Mouse (Mus musculus) T-cell, adult 2 months (primary cell): Measurements from ENCODE around the gene Pgbd5.
"Not testable (repeated sequence)": the region's sequence is repeated elsewhere in the genome, so short reads cannot be mapped to it uniquely, and the experiment has no call there.

Experiments used
- DNase-seq: peaks from one replicate; pipeline ENCODE4 v3.0.0; 2022; ENCODE audit warnings: low spot score

The Pgbd5 gene

DNA sequence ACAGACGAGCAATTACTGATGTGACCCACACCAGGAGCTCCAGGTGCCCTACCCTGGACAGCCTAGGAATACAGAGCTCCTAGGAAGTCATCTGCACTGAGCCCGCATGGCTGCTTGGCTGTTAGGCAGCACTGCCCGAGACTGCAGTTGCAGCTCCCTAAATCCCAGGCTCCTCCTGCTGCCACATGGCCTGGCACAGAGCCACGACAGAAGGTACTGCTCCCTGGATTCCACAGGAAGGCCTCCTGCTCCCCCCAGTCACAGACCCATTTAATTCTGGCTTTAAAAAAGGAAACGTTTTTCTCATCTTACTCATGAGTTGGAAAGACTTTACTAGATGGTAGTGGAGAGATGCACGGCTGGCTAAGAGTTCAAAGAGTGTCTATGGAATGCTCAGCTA is 10.0 kb downstream of the Pgbd5 start:
- no peak for DNase-seq

- not testable (repeated sequence) for DNase-seq
Measured at GRCm38 (mm10) chr8:124428721-124429120, 10.7 kb downstream of the Pgbd5 start.

GRCm38 (mm10) chr8:124421413-124421812 is 18.0 kb downstream of the Pgbd5 start:
- no peak for DNase-seq

GRCm38 (mm10) chr8:124418927-124419326 is 20.5 kb downstream of the Pgbd5 start:
- no peak for DNase-seq

DNA sequence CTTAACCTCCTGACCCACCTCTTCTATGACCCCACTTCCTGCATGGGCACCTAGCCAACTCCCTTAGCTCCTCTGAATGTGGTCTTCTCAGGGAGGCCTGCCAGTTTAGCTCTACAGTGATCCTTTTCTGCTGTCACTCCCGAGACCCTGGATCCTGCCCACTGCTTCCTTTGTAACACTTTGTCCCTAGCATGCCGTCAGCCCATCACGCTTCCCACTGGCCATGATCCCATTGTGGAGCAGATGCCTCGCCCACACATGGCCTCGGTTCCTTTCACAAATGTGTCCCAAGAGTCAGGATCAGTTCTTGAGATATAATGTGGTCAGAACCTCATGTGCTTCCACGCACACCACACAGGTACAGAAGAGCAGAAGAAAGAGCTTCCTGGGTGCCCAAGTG is 21.3 kb downstream of the Pgbd5 start:
- no peak for DNase-seq

DNA sequence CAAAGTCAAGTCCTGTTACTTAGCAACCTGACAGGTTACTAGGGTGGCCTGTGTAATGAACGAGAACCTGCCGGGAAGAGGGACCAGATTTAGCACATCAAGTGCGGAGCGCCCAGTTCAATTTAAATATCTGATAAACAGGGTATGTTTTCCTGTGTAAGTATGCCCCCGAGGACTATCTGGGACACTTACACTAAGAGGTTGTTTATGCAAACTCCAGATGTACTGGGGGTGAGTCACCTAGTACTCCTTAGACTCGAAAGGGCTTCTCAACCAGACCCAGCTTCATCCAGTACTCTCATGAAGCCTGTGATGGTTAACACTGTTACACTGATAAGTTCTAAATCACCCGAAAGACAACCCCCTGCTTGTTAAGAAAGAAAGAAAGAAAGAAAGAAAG is 22.8 kb downstream of the Pgbd5 start:
- DNase-seq: no peak

DNA sequence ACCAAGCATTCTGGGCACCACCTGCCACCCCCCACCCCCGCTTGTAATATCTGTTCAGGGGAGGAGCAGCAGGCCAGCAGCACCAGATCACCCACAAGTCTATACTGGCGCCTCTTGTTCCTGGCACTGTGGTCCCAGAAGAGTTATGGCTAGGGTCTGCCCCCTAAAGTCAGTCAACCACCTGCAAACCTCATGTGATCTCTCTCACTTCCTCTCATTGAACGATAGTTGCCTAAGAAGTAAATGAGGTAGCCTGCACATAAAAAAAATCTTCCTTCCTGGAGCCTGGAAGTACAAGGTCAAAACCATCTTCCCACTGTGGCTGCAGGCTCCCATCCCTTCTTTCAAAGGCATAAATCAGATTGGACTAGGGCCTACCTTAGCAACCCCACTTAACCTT is 23.7 kb downstream of the Pgbd5 start:
- DNase-seq: no peak

GRCm38 (mm10) chr8:124415002-124415401 is 24.5 kb downstream of the Pgbd5 start:
- DNase-seq: no peak

GRCm38 (mm10) chr8:124413244-124413965 is 26.1 kb downstream of the Pgbd5 start:
- DNase-seq: no peak

DNA sequence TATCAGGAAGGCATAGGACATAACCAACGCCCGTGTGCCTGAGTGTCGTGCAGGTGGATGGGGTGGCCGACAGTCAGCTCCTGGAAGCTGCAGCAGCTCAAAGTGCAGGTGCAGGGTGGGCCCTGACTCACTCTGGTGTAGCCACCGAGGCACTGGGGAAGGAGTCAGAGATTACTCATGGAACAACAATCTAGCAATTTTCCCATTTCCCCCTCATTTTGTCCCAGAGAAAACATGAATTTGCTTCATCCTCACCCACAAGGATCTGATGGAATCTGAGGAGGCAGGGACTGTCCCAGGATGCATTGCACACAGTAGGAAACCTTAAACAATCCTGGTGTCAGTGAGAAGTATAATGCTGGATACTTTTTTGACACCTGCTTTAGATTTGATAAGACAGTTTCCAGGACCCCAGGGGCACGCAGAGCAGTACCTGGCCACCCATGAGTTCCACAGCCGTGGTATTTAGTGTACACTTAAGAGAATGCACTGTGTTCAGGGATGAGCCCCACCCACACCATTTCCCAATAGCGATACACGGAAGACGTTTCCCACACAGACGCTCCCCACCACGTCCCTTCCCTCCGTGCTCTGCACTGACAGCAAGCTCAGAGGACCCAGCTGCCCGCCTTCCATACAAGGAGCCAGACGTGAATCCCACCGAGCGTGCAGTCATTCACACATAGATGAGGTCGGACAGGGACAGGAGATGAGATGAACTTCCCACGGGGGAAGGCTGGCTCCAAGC is 26.8 kb downstream of the Pgbd5 start:
- no peak for DNase-seq

- DNase-seq: no peak
Measured at GRCm38 (mm10) chr8:124404471-124405260, 34.8 kb downstream of the Pgbd5 start.

- no peak for DNase-seq
Measured at GRCm38 (mm10) chr8:124403876-124404275, 35.6 kb downstream of the Pgbd5 start.

- DNase-seq: no peak
Measured at GRCm38 (mm10) chr8:124399403-124399861, 40.0 kb downstream of the Pgbd5 start.

GRCm38 (mm10) chr8:124398843-124399402 is 40.5 kb downstream of the Pgbd5 start:
- DNase-seq: peak; percentile 6

DNA sequence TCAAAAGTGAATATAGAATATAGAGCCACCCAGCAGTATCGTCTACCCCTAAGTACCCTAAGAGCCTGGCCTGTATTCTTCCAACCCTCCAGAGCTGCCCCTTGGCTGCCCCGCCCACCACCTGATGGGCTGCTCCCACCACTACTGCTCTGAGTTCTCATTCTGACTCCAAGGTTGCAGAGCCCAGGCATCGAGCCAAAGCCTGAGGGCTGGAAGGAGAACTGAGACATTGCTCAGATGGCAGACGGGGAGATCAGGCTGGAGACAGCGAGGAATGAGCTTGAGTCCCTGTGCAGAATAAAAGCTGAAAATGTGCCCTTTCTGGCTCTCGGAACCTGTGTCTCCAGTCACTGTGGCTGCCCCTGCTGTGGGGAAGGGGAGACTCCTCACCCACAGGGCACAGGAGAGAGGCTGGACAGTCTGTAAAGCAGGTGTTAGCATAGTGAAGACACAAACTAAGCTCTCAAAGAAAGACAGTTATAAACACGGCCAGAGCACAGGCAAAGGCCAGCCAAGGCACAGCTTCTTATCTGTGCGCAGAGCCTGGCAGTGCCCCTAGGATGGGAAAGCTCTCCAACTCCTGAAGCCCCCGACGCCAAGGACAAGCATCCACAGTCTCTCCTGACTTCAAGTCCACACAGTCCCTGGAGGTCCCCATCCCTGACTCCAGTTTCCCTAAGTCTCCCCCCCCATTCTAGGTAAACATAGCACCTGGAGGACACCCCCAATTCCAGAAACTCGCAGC is 42.0 kb downstream of the Pgbd5 start:
- DNase-seq: no peak

DNA sequence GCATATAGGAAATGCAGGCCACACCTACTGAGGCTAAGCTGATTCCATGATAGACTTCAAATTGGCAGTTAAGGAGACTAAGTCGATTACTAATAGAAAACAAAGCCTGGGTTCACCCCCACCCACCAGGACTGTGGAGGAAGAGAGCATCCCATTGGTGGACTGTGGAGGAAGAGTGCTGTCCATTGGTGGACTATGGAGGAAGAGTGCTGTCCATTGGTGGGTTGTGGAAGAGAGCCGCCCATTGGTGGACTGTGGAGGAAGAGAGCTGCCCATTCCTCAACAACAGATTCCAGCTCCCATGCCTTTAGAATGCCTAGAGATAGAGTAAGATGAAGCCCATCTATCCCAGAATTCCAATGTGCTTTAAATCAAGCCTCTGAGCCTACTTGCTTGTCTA is 42.9 kb downstream of the Pgbd5 start:
- DNase-seq: no peak

GRCm38 (mm10) chr8:124395392-124395791 is 44.1 kb downstream of the Pgbd5 start:
- DNase-seq: no peak

- no peak for DNase-seq
Measured at GRCm38 (mm10) chr8:124394951-124395350, 44.5 kb downstream of the Pgbd5 start.

- DNase-seq: no peak
Measured at GRCm38 (mm10) chr8:124393927-124394326, 45.5 kb downstream of the Pgbd5 start.

- DNase-seq: no peak
Measured at GRCm38 (mm10) chr8:124393013-124393412, 46.4 kb downstream of the Pgbd5 start.

GRCm38 (mm10) chr8:124392271-124393012 is 47.0 kb downstream of the Pgbd5 start:
- no peak for DNase-seq
